Mouse (Mus musculus) neural tube, embryonic 14.5 days (tissue): ENCODE data around the gene U2af2. TPM values are rescaled to one million over a fixed set of nuclear protein-coding genes. Genes with fewer than 3 reads are reported as not detected.

Source experiments
- ATAC-seq: fragments of 200-750 bp; cut with Nextera tagmentation; 2 replicates; pipeline ENCODE4 v1.8.0; 2017; ENCODE audit warnings: low read depth, mild to moderate bottlenecking, moderate TSS enrichment, moderate library complexity
- H3K27ac ChIP-seq: fragments of 300-500 bp; sonication (generic); 2 replicates; pipeline ENCODE4 v1.5.1; 2014; ENCODE audit warnings: low read depth, mild to moderate bottlenecking, control low read depth, low read length, moderate library complexity, mixed read lengths
- H3K27me3 ChIP-seq: fragments of 300-500 bp; sonication (generic); 2 replicates; pipeline ENCODE4 v1.6.1; 2014; ENCODE audit warnings: low read length; ENCODE audit not compliant: control insufficient read depth, insufficient read depth
- H3K36me3 ChIP-seq: fragments of 300-500 bp; sonication (generic); 2 replicates; pipeline ENCODE4 v1.6.1; 2014; ENCODE audit warnings: low read length, mixed read lengths; ENCODE audit not compliant: control insufficient read depth, insufficient read depth
- H3K4me1 ChIP-seq: fragments of 300-500 bp; sonication (generic); 2 replicates; pipeline ENCODE4 v1.6.1; 2014; ENCODE audit warnings: low read length; ENCODE audit not compliant: control insufficient read depth, insufficient read depth
- H3K4me2 ChIP-seq: fragments of 300-500 bp; sonication (generic); 2 replicates; pipeline ENCODE4 v1.6.1; 2014; ENCODE audit warnings: mild to moderate bottlenecking, low read depth, low read length, control low read depth
- H3K4me3 ChIP-seq: fragments of 300-500 bp; sonication (generic); 2 replicates; pipeline ENCODE4 v1.5.1; 2014; ENCODE audit warnings: low read depth, low read length, control low read depth, mixed read lengths
- H3K9ac ChIP-seq: fragments of 300-500 bp; sonication (generic); replicated peaks from 2 replicates; pipeline ENCODE4 v1.6.1; 2014; ENCODE audit warnings: low read depth, mild to moderate bottlenecking, control low read depth, low read length, mixed read lengths
- H3K9me3 ChIP-seq: fragments of 300-500 bp; sonication (generic); 2 replicates; pipeline ENCODE4 v1.6.1; 2016; ENCODE audit warnings: low read length; ENCODE audit not compliant: control insufficient read depth
- WGBS: fragments of 180-500 bp; shearing (Covaris S2); extraction: QIAGEN DNeasy Blood & Tissue Kit; methylation state at CpG from one replicate; pipeline ENCODE4 v1.1.7; 2014; 5-methylcytosine and 5-hydroxymethylcytosine counted together
- polyA plus RNA-seq: library from polyadenylated mRNA; unstranded; fragments of >200 nt; fragmentation: Nextera tagmentation; extraction: Ambion mirVana; gene quantifications from 2 replicates; pipeline ENCODE4 v1.2.1, GENCODE M21; 2014

U2af2 gene
- polyA plus RNA-seq, 1 experiment from 2014 or later = 83.0 TPM

- Histone ChIP-seq H3K4me1 (peaks cover 9% of the 10 kb centered on the region; the same call in 1 of the 2 replicates), H3K9me3 (peaks cover 4% of the 10 kb centered on the region; the same call in 1 of the 2 replicates), H3K9ac (no peak overlapping the region), H3K4me3 (no peak overlapping the region), H3K27ac (no peak overlapping the region), H3K4me2 (no peak overlapping the region), H3K36me3 (peaks cover 31% of the 10 kb centered on the region), H3K27me3 (no peaks in the 10 kb centered on the region)
- 97% methylated on average over 17 of the region's 17 CpGs for WGBS
- no peak for ATAC-seq
Measured at GRCm38 (mm10) chr7:5035628-5036027, 26.3 kb upstream of the U2af2 start.

- Histone ChIP-seq H3K4me3 (no peak overlapping the region), H3K27me3 (no peaks in the 10 kb centered on the region), H3K27ac (no peak overlapping the region), H3K4me1 (peaks cover 9% of the 10 kb centered on the region; the same call in 1 of the 2 replicates), H3K4me2 (no peak overlapping the region), H3K36me3 (peaks cover 26% of the 10 kb centered on the region), H3K9me3 (0 out of 2 replicates have a peak, but pooled peaks cover 1% of the 10 kb centered on the region), H3K9ac (no peak overlapping the region)
- WGBS = 97% methylated on average over 9 of the region's 9 CpGs
- ATAC-seq = no peak
Measured at GRCm38 (mm10) chr7:5036136-5036535, 25.8 kb upstream of the U2af2 start.

GRCm38 (mm10) chr7:5037026-5037425 is 24.9 kb upstream of the U2af2 start:
- no peaks in the 10 kb centered on the region for H3K9me3 ChIP-seq
- H3K4me1 ChIP-seq = peaks cover 9% of the 10 kb centered on the region; the same call in 1 of the 2 replicates
- no peak overlapping the region for H3K9ac ChIP-seq
- no peaks in the 10 kb centered on the region for H3K27me3 ChIP-seq
- ATAC-seq = no peak
- WGBS = 96% methylated on average over 7 of the region's 7 CpGs
- 0 out of 2 replicates have a peak overlapping the region, but pooled peaks have one; percentile 43 for H3K4me2 ChIP-seq
- no peak overlapping the region for H3K4me3 ChIP-seq
- peaks cover 17% of the 10 kb centered on the region for H3K36me3 ChIP-seq
- no peak overlapping the region for H3K27ac ChIP-seq

GRCm38 (mm10) chr7:5037467-5037866 is 24.5 kb upstream of the U2af2 start:
- no peak for ATAC-seq
- Histone ChIP-seq H3K36me3 (peaks cover 13% of the 10 kb centered on the region), H3K9me3 (no peaks in the 10 kb centered on the region), H3K27ac (peak overlapping the region; percentile 90), H3K4me1 (peaks cover 9% of the 10 kb centered on the region; the same call in 1 of the 2 replicates), H3K4me3 (peak overlapping the region; percentile 52), H3K4me2 (peak overlapping the region; percentile 43), H3K27me3 (no peaks in the 10 kb centered on the region), H3K9ac (no peak overlapping the region)
- WGBS = 83% methylated on average over 8 of the region's 8 CpGs

GRCm38 (mm10) chr7:5038109-5038732 is 23.7 kb upstream of the U2af2 start, which contains the start of gene Zfp784:
Gene Zfp784 (minus strand): TSS chr7:5038446.
- Histone ChIP-seq H3K4me2 (peak within 1 kb of the TSS; percentile 43), H3K27ac (peak within 1 kb of the TSS; percentile 90), H3K9me3 (no peaks in the 10 kb centered on the region), H3K4me3 (peak within 1 kb of the TSS; percentile 52), H3K27me3 (no peaks in the 10 kb centered on the region), H3K9ac (peak within 1 kb of the TSS; percentile 61), H3K4me1 (peaks cover 9% of the 10 kb centered on the region; the same call in 1 of the 2 replicates), H3K36me3 (peaks cover 6% of the 10 kb centered on the region; the same call in 1 of the 2 replicates)
- under 1% methylated on average over 48 of the region's 48 CpGs for WGBS
- ATAC-seq = peak; percentile 95

GRCm38 (mm10) chr7:5038940-5039339 is 23.0 kb upstream of the U2af2 start:
- Histone ChIP-seq H3K4me1 (peaks cover 9% of the 10 kb centered on the region; the same call in 1 of the 2 replicates), H3K9ac (peak overlapping the region; percentile 61; the same call in 1 of the 2 replicates), H3K27me3 (no peaks in the 10 kb centered on the region), H3K4me3 (peak overlapping the region; percentile 52), H3K9me3 (no peaks in the 10 kb centered on the region), H3K4me2 (peak overlapping the region; percentile 43), H3K27ac (no peak overlapping the region), H3K36me3 (0 out of 2 replicates have a peak, but pooled peaks cover 6% of the 10 kb centered on the region)
- 35% methylated on average over 5 of the region's 5 CpGs for WGBS
- no peak for ATAC-seq

- no peaks in the 10 kb centered on the region for H3K27me3 ChIP-seq
- 75% methylated on average over 2 of the region's 2 CpGs for WGBS
- H3K4me3 ChIP-seq = no peak overlapping the region
- ATAC-seq = no peak
- no peak overlapping the region for H3K9ac ChIP-seq
- no peak overlapping the region for H3K4me2 ChIP-seq
- no peaks in the 10 kb centered on the region for H3K4me1 ChIP-seq
- H3K9me3 ChIP-seq = no peaks in the 10 kb centered on the region
- H3K36me3 ChIP-seq = no peaks in the 10 kb centered on the region
- no peak overlapping the region for H3K27ac ChIP-seq
Measured at GRCm38 (mm10) chr7:5044981-5045380, 17.0 kb upstream of the U2af2 start.

GRCm38 (mm10) chr7:5046112-5046511 is 15.8 kb upstream of the U2af2 start:
- H3K4me1 ChIP-seq = peaks cover 8% of the 10 kb centered on the region; the same call in 1 of the 2 replicates
- H3K9ac ChIP-seq = no peak overlapping the region
- no peak for ATAC-seq
- no peak overlapping the region for H3K4me2 ChIP-seq
- H3K4me3 ChIP-seq = no peak overlapping the region
- no peaks in the 10 kb centered on the region for H3K27me3 ChIP-seq
- no peaks in the 10 kb centered on the region for H3K9me3 ChIP-seq
- 72% methylated on average over 2 of the region's 2 CpGs for WGBS
- H3K27ac ChIP-seq = no peak overlapping the region
- H3K36me3 ChIP-seq = no peaks in the 10 kb centered on the region

GRCm38 (mm10) chr7:5047313-5047712 is 14.6 kb upstream of the U2af2 start:
- Histone ChIP-seq H3K27me3 (no peaks in the 10 kb centered on the region), H3K4me3 (no peak overlapping the region), H3K27ac (no peak overlapping the region), H3K9ac (no peak overlapping the region), H3K36me3 (no peaks in the 10 kb centered on the region), H3K4me1 (peaks cover 12% of the 10 kb centered on the region; the same call in 1 of the 2 replicates), H3K4me2 (no peak overlapping the region), H3K9me3 (no peaks in the 10 kb centered on the region)
- WGBS = 31% methylated on average over 2 of the region's 2 CpGs
- no peak for ATAC-seq
